Mouse (Mus musculus): Measurements from ENCODE around the gene Col5a3.

The Col5a3 gene

DNA sequence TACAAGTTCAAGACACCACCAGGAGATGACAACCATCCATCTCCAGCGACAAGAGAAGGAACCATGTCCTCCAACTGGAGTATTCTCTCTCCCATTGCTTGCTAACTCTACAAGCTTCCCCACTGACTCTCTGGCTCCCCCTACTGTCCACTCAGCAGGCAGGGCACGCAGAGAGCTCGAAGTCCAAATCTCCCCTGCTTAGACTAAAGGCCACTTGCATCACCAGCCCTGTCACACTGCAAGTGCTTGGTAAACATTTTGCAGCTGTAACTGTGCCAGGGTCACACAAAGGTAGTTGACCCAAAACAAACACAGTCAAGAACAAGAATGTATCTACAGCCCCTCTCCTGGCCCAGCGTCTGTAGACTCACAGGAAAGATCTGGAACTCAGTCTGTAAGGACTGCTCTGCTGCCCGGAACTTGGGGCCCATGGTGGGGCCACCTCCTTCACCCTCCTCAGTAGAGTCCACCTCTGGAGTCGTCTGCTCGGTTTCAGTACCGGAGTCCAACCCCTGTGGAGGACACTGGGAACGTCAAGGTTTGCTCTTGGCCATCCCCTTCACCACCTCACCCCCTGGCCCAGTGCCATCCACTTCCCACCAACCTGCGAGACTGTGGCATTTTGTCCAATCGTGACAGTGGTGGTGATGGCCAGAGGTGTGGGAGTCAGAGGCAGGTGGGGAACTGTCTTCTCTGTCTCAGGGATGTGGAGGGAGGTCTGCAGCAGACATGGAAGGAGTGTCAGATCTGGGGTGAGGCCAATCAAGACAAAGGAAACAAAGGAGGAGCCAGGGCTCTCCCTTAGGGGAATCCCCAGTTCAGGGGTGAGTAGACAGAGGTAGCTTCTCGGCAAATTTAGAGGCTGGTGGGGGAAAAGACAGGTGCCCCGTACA is 10.4 kb downstream of the Col5a3 start:
- DNase-seq, result peak; percentile 28 to 52

- no peak for DNase-seq
Measured at GRCm38 (mm10) chr9:20794108-20794806, 20.6 kb downstream of the Col5a3 start.

- DNase-seq, result no peak
Measured at GRCm38 (mm10) chr9:20790345-20790744, 24.5 kb downstream of the Col5a3 start.

GRCm38 (mm10) chr9:20789651-20790050 is 25.2 kb downstream of the Col5a3 start:
- no peak for DNase-seq

- DNase-seq, result no peak
Measured at GRCm38 (mm10) chr9:20787992-20788391, 26.9 kb downstream of the Col5a3 start.

- DNase-seq, result no peak
Measured at GRCm38 (mm10) chr9:20785055-20785454, 29.8 kb downstream of the Col5a3 start.

DNA sequence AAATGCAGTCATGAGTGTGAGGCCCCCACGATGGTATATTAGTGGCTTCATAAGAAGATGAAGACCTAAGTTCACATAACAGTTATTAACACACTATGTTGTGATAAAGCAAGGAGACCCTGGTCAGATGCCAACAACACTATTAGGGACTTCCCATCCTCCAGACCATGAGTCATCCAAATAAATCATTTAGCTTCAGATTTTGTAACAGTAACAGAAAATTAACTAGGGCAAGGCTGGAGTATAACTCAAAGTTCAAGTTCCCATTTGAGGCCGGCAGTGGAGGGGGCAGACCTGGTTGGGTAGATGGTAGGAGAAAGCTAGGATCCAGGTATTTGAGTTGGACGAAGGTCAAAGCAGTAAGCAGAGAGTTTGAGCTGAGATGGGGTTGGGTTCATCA is 33.6 kb downstream of the Col5a3 start:
- no peak for DNase-seq

DNA sequence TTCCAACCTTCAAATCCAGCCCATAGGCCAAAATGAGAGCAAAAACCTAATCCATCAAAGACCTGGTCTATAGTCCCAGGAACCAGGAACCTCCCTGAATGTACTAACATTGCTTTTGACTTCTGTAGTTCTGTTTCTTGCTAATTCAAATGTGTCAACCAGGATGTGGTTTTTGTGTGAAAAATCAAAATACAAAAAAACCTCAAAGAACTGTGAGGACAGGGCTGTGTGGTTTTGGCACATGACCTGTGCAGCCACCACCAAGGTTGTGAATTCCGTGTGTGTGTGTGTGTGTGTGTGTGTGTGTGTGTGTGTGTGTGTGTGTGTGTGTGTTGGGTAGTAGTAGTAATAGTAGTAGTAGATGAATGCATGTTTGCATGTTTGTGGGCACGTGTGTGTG is 49.6 kb downstream of the Col5a3 start:
- DNase-seq, result peak in 1 of 2 experiments; percentile 7

DNA sequence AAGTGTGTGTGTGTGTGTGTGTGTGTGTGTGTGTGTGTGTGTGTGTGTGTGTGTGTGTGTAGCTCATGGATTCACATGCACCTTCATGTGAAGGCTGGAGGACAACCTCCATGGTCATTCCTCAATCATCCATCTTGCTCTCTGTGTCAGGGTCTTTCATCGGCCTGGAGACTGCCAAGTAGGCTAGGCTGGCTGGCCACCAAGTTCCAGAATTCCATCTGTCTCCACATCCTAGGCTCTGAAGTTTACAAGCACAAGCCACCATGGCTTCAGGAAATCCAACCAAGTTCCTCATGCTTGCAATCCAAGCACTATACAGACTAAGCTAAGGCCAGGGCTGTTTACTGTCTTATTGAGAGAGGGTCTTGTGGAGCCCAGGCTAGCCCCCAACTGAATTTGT is 51.8 kb downstream of the Col5a3 start:
- no peak for DNase-seq

DNA sequence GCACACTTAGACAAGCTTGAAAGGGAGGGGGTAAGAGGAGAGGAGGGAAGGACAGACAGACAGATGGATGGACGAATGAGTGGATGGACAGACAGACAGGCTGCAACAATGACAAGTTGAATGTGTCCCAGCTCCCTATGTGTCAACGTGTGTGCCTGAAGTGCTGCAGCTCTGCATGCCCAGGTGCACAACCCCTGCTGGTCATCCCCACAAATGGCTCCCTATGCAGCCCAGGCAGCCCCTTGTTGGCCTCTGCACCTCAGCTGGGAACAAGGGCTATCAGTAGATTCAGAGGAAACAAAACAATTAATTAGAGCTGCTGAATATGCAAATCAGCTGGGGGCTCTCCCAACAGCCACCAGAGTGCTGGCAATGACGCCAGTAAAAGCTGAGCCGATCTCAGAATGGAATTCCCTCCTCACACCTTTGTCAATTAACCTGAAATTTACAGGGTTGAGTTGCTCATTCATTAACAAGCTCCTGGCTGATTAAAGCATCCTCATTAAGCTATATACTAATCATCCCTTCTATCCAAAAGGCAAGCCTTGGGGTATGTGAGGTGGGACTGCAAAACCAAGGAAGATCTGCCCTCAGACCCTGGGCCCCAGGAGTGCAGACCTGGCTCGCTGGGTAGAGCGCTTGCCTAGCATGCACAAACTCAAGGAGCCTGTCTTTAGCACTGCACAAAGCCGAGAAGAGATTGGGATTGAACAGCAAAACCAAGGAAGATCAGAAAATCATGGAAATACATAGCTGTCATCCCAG is 52.5 kb downstream of the Col5a3 start:
- no peak for DNase-seq

- DNase-seq, result no peak
Measured at GRCm38 (mm10) chr9:20761388-20761787, 53.5 kb downstream of the Col5a3 start.

DNA sequence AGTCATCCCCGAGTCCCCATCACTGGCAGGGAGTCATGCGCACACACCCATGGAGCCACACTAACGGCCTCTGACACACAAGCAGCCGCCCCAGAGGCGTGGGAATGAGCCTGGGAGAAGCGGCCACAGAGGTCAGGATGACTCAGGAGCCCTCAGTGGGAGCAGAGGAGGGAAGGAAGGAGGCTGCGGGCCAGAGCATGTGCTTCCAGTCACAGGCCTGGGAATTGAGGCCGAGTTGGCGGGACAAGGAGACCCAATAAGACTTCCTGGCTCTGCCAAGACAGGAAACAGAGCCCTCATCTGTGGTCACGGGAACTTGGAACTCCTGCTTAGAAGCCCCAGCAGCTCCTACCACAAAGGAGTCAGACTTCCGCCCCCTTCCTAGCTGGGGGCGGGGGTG is 54.1 kb downstream of the Col5a3 start:
- no peak for DNase-seq

GRCm38 (mm10) chr9:20758896-20759295 is 56.0 kb downstream of the Col5a3 start:
- DNase-seq, result no peak

DNA sequence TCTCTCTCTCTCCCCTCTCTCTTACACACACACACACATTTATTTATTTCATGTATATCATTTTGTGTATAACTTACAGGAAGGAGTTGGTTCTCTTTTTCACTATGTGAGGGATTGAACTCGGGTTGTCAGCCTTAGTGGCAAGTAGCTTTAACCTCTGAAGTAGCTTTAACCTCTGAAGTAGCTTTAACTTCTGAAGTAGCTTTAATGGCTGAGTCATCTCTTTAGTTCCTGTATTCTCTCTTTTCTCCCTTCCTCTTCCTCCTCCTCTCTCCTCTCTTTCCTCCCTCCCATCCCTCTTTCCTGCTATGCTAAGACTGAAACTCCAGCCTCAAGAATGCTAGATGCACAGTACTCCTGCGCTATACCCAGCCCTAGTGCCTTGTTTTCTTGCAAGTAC is 56.6 kb downstream of the Col5a3 start:
- DNase-seq, result no peak

- DNase-seq, result peak in 1 of 2 experiments; percentile 67
Measured at GRCm38 (mm10) chr9:20757087-20757955, 57.5 kb downstream of the Col5a3 start.

DNA sequence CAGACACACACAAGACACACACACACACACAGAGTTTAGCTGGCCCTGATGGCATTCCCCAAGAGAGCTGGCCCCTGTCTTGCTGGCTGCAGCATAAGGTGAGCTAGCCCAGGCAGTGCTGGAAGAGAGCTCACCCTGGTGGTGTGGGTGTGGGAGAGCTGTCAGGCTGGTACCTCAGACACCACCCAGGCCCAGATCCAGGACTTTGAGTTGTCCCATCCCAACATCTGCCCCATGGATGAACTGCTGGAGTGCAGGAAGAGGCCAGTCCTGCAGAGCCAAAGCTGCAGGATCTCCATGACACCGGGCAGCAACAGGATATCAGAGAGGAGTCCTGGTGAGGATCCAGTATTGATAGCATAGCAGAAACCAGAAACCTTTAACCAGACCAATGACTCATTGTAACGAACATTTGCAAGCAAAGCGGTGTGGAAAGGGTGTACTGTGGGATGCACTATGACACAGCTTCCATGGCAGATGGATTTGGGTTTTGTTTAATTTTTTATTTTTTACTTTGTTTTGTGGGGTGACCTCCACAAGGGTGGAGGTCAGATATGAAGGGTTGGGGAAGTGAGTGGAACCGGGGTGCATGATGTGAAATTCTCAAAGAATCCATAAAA is 58.7 kb downstream of the Col5a3 start:
- DNase-seq, result no peak

DNA sequence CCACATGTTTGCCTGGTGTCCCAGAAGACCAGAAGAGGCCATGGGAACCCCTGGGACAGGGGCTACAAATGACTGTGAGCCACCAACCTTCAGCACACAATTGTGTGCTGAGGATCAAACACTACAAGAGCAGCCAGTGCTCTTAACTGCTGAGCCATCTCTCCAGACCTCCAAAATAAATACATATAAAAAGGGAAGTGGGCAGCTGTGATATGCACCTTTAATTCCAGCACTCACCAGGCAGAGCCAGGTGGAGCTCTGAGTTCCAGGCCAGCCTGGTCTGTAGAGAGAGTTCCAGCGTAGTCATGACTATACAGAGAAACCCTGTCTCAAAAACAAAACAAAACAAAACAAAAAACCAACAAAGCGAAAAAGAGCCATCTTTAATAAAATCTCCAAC is 60.5 kb downstream of the Col5a3 start:
- DNase-seq, result no peak

- no peak for DNase-seq
Measured at GRCm38 (mm10) chr9:20751477-20752029, 63.3 kb downstream of the Col5a3 start.

- DNase-seq, result no peak
Measured at GRCm38 (mm10) chr9:20749213-20749612, 65.7 kb downstream of the Col5a3 start.

DNA sequence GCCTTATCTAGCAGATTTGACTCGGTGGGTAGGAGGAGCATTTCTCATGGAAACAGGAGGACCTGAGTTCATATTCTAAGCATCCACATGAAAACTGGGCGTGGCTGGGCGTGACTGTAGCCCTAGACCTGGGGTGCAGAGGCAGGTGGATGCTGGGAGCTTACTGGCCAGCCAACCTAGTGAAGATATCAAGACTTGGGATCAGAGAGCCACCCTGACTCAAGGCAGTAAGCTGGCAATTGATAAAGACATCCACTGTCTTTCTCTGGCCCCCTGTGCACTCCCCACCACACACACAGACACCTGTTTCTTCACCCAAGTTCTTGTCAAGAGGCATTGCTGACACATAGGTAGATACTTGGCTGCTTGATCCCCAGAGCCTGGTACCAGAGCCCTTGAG is 66.3 kb downstream of the Col5a3 start:
- DNase-seq, result no peak

- no peak for DNase-seq
Measured at GRCm38 (mm10) chr9:20747682-20748081, 67.2 kb downstream of the Col5a3 start.

All from spleen, adult 18-20 months (tissue).